Mouse (Mus musculus): ENCODE data around the gene Bcl2l12. TPM values are rescaled to one million over a fixed set of nuclear protein-coding genes. Genes with fewer than 3 reads are reported as not detected.

Gene Bcl2l12
- polyA plus RNA-seq, 1 experiment = 9.1 TPM

DNA sequence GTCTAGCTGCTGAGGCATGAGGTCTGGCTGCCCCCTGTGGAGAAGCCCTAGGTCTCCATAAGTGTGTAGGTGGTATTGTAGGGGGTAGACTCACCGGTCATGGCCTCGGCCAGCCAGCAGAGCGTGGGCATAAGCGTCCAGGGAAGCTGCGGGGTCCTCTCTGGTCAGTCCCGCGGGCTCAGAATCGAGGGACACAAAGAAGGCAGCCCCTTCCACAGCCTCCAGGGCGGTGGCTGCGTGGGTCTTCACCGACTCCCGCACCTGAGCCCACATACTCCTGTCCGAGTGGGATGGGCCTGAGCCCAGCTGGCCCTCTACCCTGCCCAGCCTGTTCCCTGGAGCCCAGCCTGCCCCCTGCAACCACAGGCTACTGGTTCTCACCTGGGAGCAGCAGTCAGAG, 33.5 kb downstream of the Bcl2l12 start:
- no peak overlapping the region for H3K4me3 ChIP-seq (ENCODE audit: insufficient read depth, low read depth, low read length)
- no peak overlapping the region for H3K27ac ChIP-seq (replicated peaks; ENCODE audit: low read depth, low read length)
- H3K4me1 ChIP-seq (ENCODE audit: control insufficient read depth, insufficient read depth, insufficient read length, low read length) = no peaks in the 10 kb centered on the region

DNA sequence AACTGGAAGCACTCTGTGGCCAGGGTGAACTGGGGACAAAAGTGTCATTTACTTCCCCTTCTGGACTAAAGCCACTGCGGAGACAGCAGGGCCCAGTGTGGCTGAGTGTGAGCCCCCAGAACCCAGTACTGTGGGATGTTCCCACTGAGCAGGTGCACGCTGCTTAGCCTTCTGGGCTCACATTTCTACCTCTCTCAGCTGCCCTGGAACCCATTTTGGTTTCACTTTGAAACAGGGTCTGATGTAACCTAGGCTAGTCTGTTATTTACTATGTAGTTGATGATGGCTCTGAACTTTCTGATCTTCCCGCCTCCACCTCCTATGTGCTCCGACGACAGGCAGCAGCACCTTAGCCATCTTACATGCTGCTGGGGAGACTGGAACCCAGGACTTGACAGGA, 35.7 kb downstream of the Bcl2l12 start:
- H3K4me1 ChIP-seq (ENCODE audit: control insufficient read depth, insufficient read depth, insufficient read length, low read length) = no peaks in the 10 kb centered on the region
- no peak overlapping the region for H3K27ac ChIP-seq (replicated peaks; ENCODE audit: low read depth, low read length)
- no peak overlapping the region for H3K4me3 ChIP-seq (ENCODE audit: insufficient read depth, low read depth, low read length)

DNA sequence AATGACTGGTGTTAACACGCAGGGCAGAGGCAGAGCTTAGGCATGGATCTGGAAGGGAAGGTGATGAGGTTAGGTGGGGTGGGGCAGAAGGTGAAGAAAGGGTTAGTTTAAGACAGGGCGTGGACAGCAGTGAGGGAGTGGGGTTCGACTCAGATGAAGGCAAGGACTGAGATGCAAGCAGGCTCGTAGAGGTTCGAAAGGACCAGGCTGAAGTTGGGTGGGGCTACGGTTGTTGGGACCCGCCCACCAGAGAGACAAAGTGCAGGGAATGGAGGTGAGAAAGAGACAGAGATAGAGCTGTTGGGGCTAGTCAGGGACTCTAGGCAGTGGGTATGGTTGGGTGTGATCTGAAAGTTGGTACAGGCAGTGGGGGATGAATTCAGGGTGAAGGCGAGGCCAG, 36.2 kb downstream of the Bcl2l12 start:
- Histone ChIP-seq H3K4me1 (ENCODE audit: control insufficient read depth, insufficient read depth, insufficient read length, low read length) (no peaks in the 10 kb centered on the region), H3K4me3 (ENCODE audit: insufficient read depth, low read depth, low read length) (no peak overlapping the region), H3K27ac (replicated peaks; ENCODE audit: low read depth, low read length) (no peak overlapping the region)

DNA sequence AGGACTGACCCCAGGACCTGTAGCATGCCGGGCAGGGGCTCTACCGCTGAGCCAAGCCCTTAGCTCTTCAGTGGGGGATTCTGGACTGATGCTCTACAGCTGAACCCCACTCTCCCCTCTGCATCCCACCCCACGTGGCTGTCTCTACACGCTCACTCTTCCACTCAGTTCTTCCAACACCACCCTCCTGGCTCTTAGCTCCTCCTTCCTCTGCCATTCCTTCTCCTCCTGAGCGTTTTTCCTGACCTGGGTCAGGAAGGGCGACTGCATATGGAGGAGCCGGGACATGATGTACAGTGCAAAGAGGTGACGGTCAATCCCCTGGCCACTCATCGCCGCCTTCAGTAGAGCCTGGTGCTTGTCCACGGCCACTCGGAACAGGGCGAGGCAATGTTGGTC, 38.0 kb downstream of the Bcl2l12 start:
- Histone ChIP-seq H3K4me1 (ENCODE audit: control insufficient read depth, insufficient read depth, insufficient read length, low read length) (no peaks in the 10 kb centered on the region), H3K4me3 (ENCODE audit: insufficient read depth, low read depth, low read length) (no peak overlapping the region), H3K27ac (replicated peaks; ENCODE audit: low read depth, low read length) (no peak overlapping the region)

DNA sequence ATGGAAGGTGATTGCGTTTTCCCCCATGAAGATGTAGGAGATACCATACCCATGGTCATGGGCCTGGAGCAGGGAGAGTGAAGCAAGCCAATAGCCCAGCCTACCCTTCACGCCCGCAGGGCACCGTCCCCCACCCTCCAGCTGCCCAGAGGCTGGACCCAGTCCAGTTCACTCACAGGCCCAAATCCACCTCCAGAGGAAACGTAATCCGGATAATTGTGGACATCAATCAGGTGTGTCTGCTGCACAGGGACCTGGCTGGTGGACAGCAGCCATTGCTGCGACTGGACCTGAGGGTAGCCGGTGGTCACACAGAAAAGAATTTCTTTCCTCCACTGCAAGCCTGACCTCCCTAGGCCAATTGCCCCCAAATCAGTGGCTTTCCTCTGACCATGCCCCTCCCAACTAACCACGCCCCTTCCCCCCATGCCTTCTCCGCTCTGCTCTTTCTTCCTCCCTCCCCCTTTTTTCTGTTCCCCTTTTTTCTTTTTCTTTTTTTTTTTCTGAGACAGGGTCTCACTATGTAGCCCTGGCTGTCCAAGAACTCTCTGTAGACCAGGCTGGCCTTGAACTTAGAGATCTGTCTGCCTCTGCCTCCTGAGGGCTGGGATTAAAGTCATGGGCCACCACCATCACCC, 38.5 kb downstream of the Bcl2l12 start:
- Histone ChIP-seq H3K27ac (replicated peaks; ENCODE audit: low read depth, low read length) (no peak overlapping the region), H3K4me1 (ENCODE audit: control insufficient read depth, insufficient read depth, insufficient read length, low read length) (no peaks in the 10 kb centered on the region), H3K4me3 (ENCODE audit: insufficient read depth, low read depth, low read length) (no peak overlapping the region)

DNA sequence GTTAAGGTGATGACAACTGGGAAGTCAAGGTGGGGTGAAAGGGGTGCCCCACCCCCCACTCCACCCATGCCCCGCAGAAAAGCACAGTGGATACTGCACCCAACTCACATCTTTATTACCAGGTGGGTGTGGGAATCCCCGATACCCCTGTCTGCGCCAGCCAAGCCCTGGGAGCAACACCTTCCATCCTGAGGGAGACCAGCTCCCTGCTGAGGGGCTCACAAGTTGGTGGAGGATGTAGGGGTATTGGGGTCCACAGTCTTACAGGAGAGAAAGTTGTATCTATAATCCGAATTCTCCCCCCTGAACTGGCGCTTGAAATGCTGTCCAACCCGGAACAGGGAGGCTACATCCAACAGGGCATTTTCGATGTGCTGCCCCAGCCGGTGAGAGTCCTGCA, 39.2 kb downstream of the Bcl2l12 start:
- Histone ChIP-seq H3K4me1 (ENCODE audit: control insufficient read depth, insufficient read depth, insufficient read length, low read length) (no peaks in the 10 kb centered on the region), H3K4me3 (ENCODE audit: insufficient read depth, low read depth, low read length) (no peak overlapping the region), H3K27ac (replicated peaks; ENCODE audit: low read depth, low read length) (no peak overlapping the region)

DNA sequence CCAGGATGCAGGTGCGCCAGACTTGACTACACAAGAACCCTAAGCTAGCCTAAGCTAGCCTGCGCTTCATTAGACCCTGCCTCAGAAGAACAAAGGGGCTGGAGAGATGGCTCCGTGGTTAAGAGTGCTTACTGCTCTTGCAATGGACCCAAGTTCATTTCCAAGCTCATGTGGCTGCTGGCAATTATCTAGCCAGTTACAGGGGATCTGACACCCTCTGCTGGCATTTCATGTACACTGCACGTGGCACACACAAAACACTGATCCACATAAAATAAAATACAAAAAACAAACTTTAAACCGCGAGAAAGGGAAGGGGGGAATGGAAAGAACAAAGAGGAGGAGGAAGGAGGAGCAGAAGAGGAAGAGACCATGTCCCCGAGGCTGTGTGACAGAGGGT, 40.3 kb downstream of the Bcl2l12 start:
- H3K27ac ChIP-seq (replicated peaks; ENCODE audit: low read depth, low read length) = no peak overlapping the region
- no peaks in the 10 kb centered on the region for H3K4me1 ChIP-seq (ENCODE audit: control insufficient read depth, insufficient read depth, insufficient read length, low read length)
- no peak overlapping the region for H3K4me3 ChIP-seq (ENCODE audit: insufficient read depth, low read depth, low read length)

DNA sequence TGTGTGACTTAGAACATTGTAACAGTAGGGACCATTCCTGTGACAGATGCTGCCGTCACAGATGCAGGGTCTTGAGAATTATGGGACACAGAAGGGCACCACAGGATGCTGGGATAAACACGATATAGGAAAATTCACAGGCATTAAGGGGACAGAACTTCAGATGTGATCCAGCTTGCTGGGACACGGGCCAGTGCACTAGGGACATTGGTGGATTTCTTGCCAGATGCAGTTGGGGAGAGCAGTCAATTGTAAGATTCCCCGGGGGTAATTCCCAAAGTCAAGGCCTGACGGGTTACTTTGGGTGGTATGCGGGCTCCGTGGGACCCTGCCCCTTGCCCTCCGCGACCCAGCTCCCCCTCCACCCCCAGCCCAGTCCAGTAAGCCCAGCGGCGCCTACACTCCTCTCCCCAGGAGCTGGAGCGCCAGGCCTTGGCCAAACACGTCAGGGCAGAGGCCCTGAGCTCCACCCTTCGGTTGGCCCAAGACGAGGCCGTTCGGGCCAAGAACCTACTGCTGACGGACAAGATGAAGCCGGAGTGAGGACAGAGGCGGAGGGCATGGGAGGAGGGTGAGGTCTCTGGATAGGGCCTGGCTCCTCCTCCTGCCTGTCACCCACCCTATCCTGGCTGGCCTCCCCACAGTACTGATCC, 41.2 kb downstream of the Bcl2l12 start:
- H3K4me1 ChIP-seq (ENCODE audit: control insufficient read depth, insufficient read depth, insufficient read length, low read length) = no peaks in the 10 kb centered on the region
- H3K4me3 ChIP-seq (ENCODE audit: insufficient read depth, low read depth, low read length) = no peak overlapping the region
- H3K27ac ChIP-seq (replicated peaks; ENCODE audit: low read depth, low read length) = no peak overlapping the region

DNA sequence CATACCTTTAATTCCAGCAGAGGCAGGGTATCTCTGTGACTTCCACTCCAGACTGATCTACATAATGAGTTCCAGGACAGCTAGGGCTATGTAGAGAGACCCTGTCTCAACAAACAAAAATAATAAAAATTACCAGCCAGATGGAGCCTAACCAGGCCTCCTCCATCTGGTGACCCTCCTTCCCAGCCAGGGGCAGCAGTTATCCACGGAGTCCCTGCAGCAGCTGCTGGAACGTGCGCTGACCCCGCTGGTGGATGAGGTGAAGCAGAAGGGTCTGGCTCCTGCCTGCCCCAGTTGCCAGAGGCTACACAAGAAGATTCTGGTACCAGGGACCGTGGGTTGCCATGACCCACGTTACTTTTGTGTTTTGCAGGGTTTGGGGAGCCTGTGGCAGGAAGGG, 42.2 kb downstream of the Bcl2l12 start:
- H3K4me1 ChIP-seq (ENCODE audit: control insufficient read depth, insufficient read depth, insufficient read length, low read length) = no peaks in the 10 kb centered on the region
- no peak overlapping the region for H3K4me3 ChIP-seq (ENCODE audit: insufficient read depth, low read depth, low read length)
- no peak overlapping the region for H3K27ac ChIP-seq (replicated peaks; ENCODE audit: low read depth, low read length)

DNA sequence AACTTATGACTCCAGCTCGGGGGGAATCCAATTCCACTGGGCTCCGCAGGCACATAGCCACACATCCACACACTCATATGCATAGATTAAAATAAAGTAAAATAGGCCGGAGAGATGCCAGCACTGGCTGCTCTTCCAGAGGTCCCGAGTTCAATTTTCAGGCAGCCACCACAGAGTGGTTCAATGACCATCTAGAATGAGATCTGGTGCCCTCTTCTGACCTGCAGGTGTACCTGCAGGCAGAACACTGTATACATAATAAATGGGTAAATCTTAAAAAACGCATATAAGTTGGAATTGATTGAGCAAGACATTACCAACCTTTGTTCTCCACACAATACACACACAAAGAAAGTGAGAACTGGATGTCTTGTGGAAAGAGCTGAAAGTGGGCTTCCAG, 42.9 kb downstream of the Bcl2l12 start:
- Histone ChIP-seq H3K4me1 (ENCODE audit: control insufficient read depth, insufficient read depth, insufficient read length, low read length) (no peaks in the 10 kb centered on the region), H3K27ac (replicated peaks; ENCODE audit: low read depth, low read length) (no peak overlapping the region), H3K4me3 (ENCODE audit: insufficient read depth, low read depth, low read length) (no peak overlapping the region)

DNA sequence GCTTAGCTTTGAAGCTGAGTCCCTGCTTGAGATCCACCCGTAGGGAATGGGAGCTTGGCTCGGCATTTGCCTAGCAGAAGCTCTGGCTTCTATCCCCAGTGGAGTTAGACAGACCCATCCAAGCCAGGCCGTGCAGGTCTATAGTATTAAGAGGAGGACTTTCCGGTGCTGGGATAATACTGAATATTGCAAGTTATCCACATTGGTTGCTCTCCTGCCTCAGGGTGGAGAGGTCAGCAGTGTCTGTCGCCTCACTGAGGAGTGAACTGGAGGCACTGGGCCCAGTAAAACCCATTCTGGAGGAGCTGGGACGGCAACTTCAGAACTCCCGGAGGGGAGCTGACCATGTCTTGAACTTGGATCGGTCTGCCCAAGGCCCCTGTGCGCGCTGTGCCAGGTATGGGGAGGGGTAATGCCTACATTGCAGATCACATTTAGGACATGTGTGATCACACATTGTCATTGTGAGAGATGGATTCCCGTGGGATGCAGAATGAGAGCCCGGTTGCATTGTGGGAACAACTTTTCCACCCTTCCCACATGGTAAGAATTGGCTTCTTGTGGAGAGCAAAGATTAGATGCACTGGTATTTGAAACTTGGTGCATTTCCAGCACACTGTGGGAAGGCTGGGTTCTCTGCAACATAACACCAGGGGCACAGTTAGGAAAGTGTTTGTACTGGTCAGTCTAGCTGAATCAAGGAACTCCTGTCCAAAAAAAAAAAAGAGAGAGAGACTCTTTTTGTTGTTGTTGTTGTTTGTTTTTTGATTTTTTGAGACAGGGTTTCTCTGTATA, 44.2 kb downstream of the Bcl2l12 start:
- H3K4me1 ChIP-seq (ENCODE audit: control insufficient read depth, insufficient read depth, insufficient read length, low read length) = no peaks in the 10 kb centered on the region
- no peak overlapping the region for H3K4me3 ChIP-seq (ENCODE audit: insufficient read depth, low read depth, low read length)
- no peak overlapping the region for H3K27ac ChIP-seq (replicated peaks; ENCODE audit: low read depth, low read length)

DNA sequence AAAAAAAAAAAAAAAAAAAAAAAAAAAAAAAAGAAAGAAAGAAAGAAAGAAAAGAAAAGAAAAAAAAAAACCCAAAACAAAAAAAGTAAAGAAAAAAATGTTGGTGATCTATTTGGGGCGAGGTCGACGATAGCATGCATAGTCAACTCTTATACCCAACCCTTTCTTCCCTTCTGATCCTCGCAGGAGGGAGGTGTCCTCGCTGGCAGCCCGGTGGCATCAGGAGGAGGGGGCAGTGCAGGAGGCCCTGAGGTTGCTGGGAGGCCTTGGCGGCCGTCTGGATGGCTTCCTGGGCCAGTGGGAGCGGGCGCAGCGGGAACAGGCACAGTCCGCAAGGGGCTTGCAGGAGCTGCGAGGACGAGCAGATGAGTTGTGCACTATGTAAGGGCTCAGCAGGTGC, 45.0 kb downstream of the Bcl2l12 start:
- Histone ChIP-seq H3K4me1 (ENCODE audit: control insufficient read depth, insufficient read depth, insufficient read length, low read length) (no peaks in the 10 kb centered on the region), H3K27ac (replicated peaks; ENCODE audit: low read depth, low read length) (no peak overlapping the region)

DNA sequence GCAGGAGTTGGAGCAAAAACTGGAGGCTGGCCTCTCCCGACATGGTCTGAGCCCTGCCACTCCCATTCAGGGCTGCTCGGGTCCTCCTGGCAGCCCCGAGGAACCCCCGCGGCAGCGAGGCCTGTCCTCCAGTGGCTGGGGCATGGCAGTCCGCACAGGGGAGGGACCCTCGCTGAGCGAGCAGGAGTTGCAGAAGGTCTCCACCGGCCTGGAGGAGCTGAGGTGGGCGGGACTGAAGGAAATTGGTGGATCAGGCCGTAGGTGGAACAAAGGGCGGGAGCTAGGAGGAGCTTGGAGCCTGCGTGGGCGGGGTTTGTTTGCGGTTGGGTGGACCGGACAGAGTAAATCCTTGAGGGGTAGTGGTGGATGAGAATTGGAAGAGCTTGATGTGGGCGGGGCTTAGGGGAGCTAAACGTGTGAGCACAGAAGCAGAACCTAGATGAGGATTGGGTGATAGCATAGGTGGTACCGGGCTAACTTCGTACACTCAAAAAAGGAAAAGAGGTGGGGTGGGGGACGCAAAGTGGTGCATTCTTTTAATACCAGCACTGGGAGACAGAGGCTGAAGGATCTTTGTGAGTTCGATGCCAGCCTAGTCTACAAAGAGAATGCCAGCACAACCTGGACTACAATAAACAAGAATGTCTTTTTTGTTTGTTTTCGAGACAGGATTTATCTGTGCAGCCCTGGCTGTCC, 45.8 kb downstream of the Bcl2l12 start:
- Histone ChIP-seq H3K27ac (replicated peaks; ENCODE audit: low read depth, low read length) (0 out of 2 replicates have a peak overlapping the region, but pooled peaks have one; percentile 5), H3K4me1 (ENCODE audit: control insufficient read depth, insufficient read depth, insufficient read length, low read length) (no peaks in the 10 kb centered on the region), H3K4me3 (ENCODE audit: insufficient read depth, low read depth, low read length) (peak overlapping the region; percentile 86)

More for the DNA sequence above, 45.0 kb downstream of the Bcl2l12 start:
- no peak overlapping the region for H3K4me3 ChIP-seq (ENCODE audit: insufficient read depth, low read depth, low read length)

DNA sequence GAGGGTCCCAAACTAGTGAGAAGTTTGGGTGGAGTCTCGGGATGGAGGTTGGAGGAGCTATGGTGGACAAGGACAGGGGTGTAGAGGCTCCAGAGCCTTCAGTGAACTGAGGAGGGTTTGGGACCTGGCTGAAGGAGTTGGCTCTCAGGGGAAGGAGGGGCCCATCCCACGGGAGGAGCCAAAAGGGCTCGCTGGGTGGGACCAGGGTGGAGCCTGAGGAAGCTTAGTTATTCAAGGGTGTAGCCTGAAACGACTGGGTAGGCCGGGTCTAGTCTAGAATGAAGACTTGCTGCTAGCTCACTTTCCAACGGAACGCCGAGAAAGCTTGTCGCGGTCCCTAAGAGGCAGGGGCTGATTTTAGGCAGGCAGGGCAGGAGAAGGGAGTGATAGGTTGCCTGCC, 46.6 kb downstream of the Bcl2l12 start:
- Histone ChIP-seq H3K27ac (replicated peaks; ENCODE audit: low read depth, low read length) (0 out of 2 replicates have a peak overlapping the region, but pooled peaks have one; percentile 12), H3K4me1 (ENCODE audit: control insufficient read depth, insufficient read depth, insufficient read length, low read length) (no peaks in the 10 kb centered on the region), H3K4me3 (ENCODE audit: insufficient read depth, low read depth, low read length) (peak overlapping the region; percentile 86)

DNA sequence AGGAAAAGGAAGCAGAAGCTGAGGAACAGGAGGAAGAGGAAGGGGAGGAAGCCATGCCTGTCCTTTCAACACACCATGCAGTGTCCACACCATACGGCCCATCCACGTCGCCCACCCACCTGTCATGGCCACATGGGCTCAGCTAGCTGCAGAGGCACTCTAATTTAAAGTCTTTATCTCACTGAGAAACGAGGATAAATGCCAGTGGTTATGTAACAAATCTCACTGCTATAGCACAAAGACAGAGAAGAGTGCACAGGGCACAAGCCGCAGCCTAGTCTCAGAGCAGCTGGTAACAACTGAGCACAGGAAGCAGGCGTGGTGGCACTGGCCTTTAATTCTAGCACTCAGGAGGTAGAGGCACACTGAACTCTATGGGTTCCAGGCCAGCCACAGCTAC, 48.6 kb downstream of the Bcl2l12 start:
- no peak overlapping the region for H3K27ac ChIP-seq (replicated peaks; ENCODE audit: low read depth, low read length)
- no peaks in the 10 kb centered on the region for H3K4me1 ChIP-seq (ENCODE audit: control insufficient read depth, insufficient read depth, insufficient read length, low read length)
- H3K4me3 ChIP-seq (ENCODE audit: insufficient read depth, low read depth, low read length) = no peak overlapping the region

All from brown adipose tissue, adult 24 weeks (tissue).